In genomic region chr3:65360163-65360969, GRCm38 (mm10) we compare ENCODE assay signal across 12 mouse cellular contexts. TPM values are rescaled to one million over a fixed set of nuclear protein-coding genes. Genes with fewer than 3 reads are reported as not detected.
DNase-seq lines count a peak whose midpoint lies in the region; ATAC-seq and TF ChIP-seq lines count a peak whose summit lies in the region.
"Had no signal": no experiment of that assay in that cellular context is flagged by ENCODE, and none has a peak within 500 bp of the region (broad histone marks: within the 10 kb centered on the region; RNA-seq: fewer than 3 reads in every experiment).

No protein-coding gene starts in this region.

- peak overlapping the region; percentile 37; the same call in 1 of the 2 replicates for H3K27ac ChIP-seq in intestine, embryonic 16.5 days (ENCODE audit: low read length)
- no peak overlapping the region for H3K27ac ChIP-seq in stomach, postnatal 0 days (replicated peaks)
- H3K27ac ChIP-seq: hindbrain, embryonic 10.5 days had no signal

- peak; percentile 90 for DNase-seq in heart, adult 11 months
- DNase-seq in heart, postnatal 4 days: no peak
- peak; percentile 72 for DNase-seq in MEL-GATA-1-ER (ENCODE audit: extremely low read depth, low read depth)
- DNase-seq in heart, adult 9 months (ENCODE audit: low spot score in 2 of 2): peak; percentile 27 to 32
- DNase-seq in ovary, postnatal 10 days (ENCODE audit: low spot score): no peak
- DNase-seq in stomach, postnatal 0 days (ENCODE audit: low spot score): no peak
- DNase-seq: cerebellum, postnatal 25 days; kidney, postnatal 36 days; right cerebral cortex, postnatal 25 days; thymus, adult 2 months had no signal

- TF ChIP-seq EP300 in stomach, postnatal 0 days (optimal IDR thresholded peaks at IDR 0.05): no peak

- ATAC-seq in intestine, embryonic 16.5 days: no peak
- no peak for ATAC-seq in stomach, postnatal 0 days (ENCODE audit: low FRiP score, low TSS enrichment)

- no peak overlapping the region for H3K4me3 ChIP-seq in intestine, embryonic 16.5 days (ENCODE audit: low read length)
- H3K4me3 ChIP-seq in stomach, postnatal 0 days (ENCODE audit: low read depth, low read length): no peak overlapping the region
- H3K4me3 ChIP-seq: hindbrain, embryonic 10.5 days had no signal

- H3K36me3 ChIP-seq in intestine, embryonic 16.5 days (ENCODE audit: control insufficient read depth, insufficient read depth, low read length): no peaks in the 10 kb centered on the region
- H3K36me3 ChIP-seq in stomach, postnatal 0 days (ENCODE audit: control insufficient read depth, insufficient read depth, low read length): no peaks in the 10 kb centered on the region

- H3K4me1 ChIP-seq in intestine, embryonic 16.5 days (ENCODE audit: control insufficient read depth, insufficient read depth, low read length): peaks cover 8% of the 10 kb centered on the region
- H3K4me1 ChIP-seq in stomach, postnatal 0 days (replicated peaks; ENCODE audit: control insufficient read depth, insufficient read depth): no peaks in the 10 kb centered on the region

- no peak overlapping the region for H3K4me2 ChIP-seq in intestine, embryonic 16.5 days (ENCODE audit: low read depth, low read length)
- H3K4me2 ChIP-seq in stomach, postnatal 0 days (replicated peaks; ENCODE audit: low read depth): no peak overlapping the region

- H3K9me3 ChIP-seq in intestine, embryonic 16.5 days (ENCODE audit: control insufficient read depth, low read length): no peaks in the 10 kb centered on the region
- H3K9me3 ChIP-seq in stomach, postnatal 0 days (ENCODE audit: control insufficient read depth, low read length): no peaks in the 10 kb centered on the region
- H3K9me3 ChIP-seq: hindbrain, embryonic 10.5 days had no signal

- no peaks in the 10 kb centered on the region for H3K27me3 ChIP-seq in intestine, embryonic 16.5 days (replicated peaks; ENCODE audit: control insufficient read depth, insufficient read depth, low read length)
- no peaks in the 10 kb centered on the region for H3K27me3 ChIP-seq in stomach, postnatal 0 days (ENCODE audit: control insufficient read depth, insufficient read depth, low read length)

- WGBS in intestine, embryonic 16.5 days: 37% methylated on average over 8 of the region's 8 CpGs
- 29% methylated on average over 8 of the region's 8 CpGs for WGBS in stomach, postnatal 0 days

- TF ChIP-seq CTCF in stomach, postnatal 0 days (IDR thresholded peaks at IDR 0.05; ENCODE audit: low read depth): no peak

- H3K9ac ChIP-seq in intestine, embryonic 16.5 days (ENCODE audit: low read depth, low read length): no peak overlapping the region
- H3K9ac ChIP-seq in stomach, postnatal 0 days (ENCODE audit: low read length): no peak overlapping the region

RNA-seq across cellular contexts. Expression of gene Ssr3, which starts 32.1 kb away (rescaled TPM):
- total RNA-seq in heart, postnatal 4 days (2021): 100 to 1,000 TPM; 178 TPM
- polyA plus RNA-seq in intestine, embryonic 16.5 days (2015; fragmentation: Nextera tagmentation; extraction: Ambion mirVana): 278 and 279 TPM in 2 replicates
- 173 and 187 TPM in 2 replicates for polyA plus RNA-seq in stomach, postnatal 0 days (2015; fragmentation: Nextera tagmentation; extraction: Ambion mirVana)

Comparison
In these comparisons a context has a peak if more than half of its experiments do, and no peak if none do; other contexts are left out.
1. DNase-seq: peak in heart, adult 11 months (single experiment), MEL-GATA-1-ER (single experiment) and heart, adult 9 months (2 of 2); none in heart, postnatal 4 days (single experiment), ovary, postnatal 10 days (single experiment) and stomach, postnatal 0 days (single experiment).